Mouse (Mus musculus): ENCODE measurements around the gene Gnai2.

Gene Gnai2

GRCm38 (mm10) chr9:107631861-107632260 is 3.3 kb downstream of the Gnai2 start:
- in situ Hi-C loops (cut with MboI, MseI): no loop called here

GRCm38 (mm10) chr9:107631311-107631826 is 3.8 kb downstream of the Gnai2 start:
- in situ Hi-C loops (cut with MboI, MseI): no loop called here

DNA sequence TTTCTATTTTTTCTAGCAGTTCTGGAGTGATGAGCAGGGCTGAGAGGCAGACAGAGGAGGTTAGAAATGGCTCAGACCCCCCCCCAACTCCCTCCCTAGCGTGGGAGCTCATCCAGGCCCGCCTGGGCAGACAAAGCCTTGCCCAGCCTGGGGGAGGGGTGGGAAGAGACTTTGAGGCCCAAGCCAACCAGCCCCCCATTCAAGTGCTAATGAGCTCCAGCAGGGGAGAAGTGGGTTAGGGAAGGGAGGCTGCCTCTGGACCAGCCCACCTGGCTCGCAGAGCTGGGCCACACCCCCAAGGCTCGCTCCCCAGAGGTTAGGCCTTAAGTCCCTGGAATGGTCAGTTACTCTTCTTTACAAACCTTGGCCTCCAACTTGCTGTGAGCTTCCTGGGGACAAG is 4.6 kb downstream of the Gnai2 start:
- in situ Hi-C loops (cut with MboI, MseI): no loop called here

GRCm38 (mm10) chr9:107629901-107630425 is 5.2 kb downstream of the Gnai2 start:
- in situ Hi-C loops (cut with MboI, MseI): loop anchor here (5.0 kb wide), 2 partner anchors 78 to 947 kb away; partner anchors contain the start of genes Rassf1 (in 1 of the 2) and Wdr6 (in 1 of the 2)

DNA sequence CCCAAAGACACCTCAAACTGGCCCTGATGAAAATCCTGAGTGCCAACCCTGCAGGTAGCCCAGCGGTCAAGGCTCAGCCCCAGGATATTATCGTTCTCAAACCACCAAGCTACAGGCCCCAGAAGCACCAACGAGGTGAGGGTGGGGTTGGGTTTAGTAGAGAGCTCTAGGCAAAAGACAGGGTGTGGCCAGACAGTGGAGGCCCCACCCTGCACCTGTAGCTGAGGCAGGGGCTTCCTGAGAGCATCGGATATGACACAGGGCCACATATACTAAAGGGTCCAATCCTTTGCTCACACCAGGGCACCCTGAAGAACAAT is 5.8 kb downstream of the Gnai2 start:
- in situ Hi-C loops (cut with MboI, MseI): loop anchor here (5.0 kb wide), 2 partner anchors 77 to 948 kb away; partner anchors contain the start of genes Rassf1 (in 1 of the 2) and Wdr6 (in 1 of the 2)

DNA sequence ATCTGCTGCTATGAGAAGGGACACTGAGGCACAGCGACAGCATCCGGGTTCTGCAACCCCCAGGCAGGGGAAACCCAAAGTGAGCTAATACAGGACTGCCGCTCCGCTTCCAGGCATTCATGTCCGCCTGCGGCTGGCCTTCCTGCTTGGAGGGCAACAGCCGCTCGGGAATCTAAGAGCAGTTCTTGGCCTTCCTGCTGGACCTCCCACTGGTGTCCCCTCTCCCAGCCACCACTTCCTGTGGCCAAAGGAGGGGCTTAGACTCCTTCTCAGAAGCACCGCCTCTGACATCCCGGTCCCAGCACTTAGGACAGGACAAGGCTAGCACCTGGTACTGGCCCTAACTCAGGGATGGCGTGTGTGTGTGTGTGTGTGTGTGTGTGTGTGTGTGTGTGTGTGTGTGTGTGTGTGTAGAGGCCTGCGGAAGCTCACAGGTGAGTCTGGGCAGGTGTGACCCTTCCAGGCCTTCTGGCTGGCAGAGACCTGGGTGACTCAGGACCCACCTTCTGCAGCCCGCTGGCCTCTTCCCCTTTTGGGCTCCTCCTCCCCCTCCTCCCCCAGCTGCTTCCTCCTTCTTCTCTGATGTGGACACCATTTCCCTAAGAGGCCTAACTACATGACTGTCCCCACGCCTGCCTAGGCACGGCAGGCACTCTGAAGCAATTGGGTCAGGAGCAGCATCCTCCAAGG is 6.3 kb downstream of the Gnai2 start:
- in situ Hi-C loops (cut with MboI, MseI): loop anchor here (5.0 kb wide), 2 partner anchors 77 to 948 kb away; partner anchors contain the start of genes Rassf1 (in 1 of the 2) and Wdr6 (in 1 of the 2)

DNA sequence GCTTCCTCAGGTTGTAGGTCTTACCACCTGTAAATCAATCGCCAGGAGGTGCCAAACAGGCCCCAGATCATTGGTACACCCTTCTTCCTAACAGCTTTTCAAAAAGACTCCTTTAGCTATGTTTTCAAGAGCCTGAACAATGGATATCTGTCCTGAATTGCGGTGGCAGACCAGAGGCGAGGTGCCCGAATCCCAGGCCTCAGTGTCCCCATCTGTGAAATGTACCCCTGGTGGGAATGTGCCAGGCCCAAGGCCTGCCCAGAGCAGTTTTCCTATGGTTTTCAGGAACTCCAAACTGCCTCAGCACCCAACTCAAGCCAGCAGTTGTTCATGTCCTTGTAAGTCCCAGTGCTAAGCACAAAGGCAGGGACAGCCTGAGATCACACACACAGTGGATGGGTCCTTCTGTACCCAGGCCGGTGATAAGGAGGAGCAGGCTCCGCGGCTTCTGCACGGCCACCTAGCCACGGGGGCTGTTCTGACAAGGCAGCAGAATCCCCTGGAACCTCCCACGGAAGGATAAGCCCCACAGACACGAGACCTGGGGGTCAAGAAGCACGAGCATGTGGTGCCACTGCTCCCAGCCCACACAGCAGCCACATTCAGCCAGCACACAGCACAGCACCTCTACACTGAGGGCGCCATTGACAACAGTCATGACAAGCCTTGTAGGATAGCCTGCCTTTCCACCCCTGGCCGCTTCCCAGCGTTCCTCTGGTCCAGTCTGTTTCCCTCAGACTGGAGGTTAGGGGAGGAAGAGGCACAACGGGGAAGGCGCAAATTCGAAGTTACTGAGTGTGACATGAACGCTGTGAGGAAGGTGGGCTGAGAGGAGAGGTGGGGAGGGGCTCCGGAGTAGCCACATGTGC is 7.5 kb downstream of the Gnai2 start:
- in situ Hi-C loops (cut with MboI, MseI): loop anchor here (5.0 kb wide), 2 partner anchors 75 to 950 kb away; partner anchors contain the start of genes Rassf1 (in 1 of the 2) and Wdr6 (in 1 of the 2)

DNA sequence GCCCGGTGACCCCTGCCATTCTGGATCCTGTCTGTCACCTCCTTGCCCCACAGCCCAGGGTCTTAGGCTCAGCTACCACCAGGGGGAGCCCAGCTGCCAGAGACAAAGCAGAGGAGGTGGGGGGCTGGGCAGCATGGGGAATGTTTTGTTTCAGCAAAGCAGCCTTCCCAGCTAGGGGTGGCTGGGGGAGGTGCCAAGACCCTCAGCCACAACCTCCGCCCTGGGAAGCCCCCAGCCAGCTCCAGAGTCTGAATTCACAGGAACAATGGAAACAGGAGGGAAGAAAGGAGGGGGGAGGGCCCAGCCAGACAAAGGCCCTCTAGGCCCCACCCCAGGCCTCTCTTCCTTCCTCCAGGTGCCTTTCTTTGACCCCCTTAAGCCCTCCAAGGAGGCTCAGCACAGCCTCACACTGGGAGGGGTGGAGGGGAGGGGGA is 8.3 kb downstream of the Gnai2 start:
- in situ Hi-C loops (cut with MboI, MseI): loop anchor here (5.0 kb wide), 2 partner anchors 75 to 950 kb away; partner anchors contain the start of genes Rassf1 (in 1 of the 2) and Wdr6 (in 1 of the 2)

GRCm38 (mm10) chr9:107626158-107626843 is 8.9 kb downstream of the Gnai2 start:
- in situ Hi-C loops (cut with MboI, MseI): loop anchor here (5.0 kb wide), 2 partner anchors 74 to 951 kb away; partner anchors contain the start of genes Rassf1 (in 1 of the 2) and Wdr6 (in 1 of the 2)

DNA sequence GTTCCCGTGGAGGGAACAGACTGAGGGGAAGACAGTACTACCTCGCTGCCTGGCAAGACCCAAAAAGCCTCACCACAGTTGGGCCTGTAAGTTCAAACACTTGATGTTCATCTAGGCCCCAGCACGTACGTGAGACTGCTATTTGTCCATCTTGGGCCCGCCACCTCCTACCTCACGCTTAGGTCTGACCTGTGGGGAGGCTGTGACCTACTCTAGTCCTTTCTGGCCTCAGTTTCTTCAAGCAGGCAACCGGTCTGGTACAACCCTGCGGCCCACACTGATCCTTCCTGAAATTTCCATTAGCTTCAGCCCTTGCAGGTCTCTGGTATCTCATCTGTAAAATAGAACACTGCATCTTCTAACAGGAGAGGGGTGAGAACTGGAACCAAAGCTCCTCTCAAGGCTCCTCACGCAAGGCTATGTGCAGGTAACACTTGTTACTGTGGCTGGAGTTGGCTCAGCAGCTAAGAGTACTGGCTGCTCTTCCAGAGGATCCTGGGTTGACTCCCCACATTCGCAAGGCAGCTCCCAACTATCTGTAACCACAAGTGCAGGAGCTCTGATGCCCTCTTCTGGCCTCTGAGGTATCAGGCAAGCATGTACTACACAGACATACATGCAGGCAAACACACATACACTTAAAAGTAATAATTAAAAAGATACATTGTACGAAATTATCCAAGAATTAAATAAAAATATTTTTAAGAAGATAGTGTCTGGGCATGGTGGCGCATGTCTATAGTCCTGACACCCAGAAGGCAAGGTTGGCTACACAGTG is 9.6 kb downstream of the Gnai2 start:
- in situ Hi-C loops (cut with MboI, MseI): loop anchor here (5.0 kb wide), 2 partner anchors 73 to 952 kb away; partner anchors contain the start of genes Rassf1 (in 1 of the 2) and Wdr6 (in 1 of the 2)

DNA sequence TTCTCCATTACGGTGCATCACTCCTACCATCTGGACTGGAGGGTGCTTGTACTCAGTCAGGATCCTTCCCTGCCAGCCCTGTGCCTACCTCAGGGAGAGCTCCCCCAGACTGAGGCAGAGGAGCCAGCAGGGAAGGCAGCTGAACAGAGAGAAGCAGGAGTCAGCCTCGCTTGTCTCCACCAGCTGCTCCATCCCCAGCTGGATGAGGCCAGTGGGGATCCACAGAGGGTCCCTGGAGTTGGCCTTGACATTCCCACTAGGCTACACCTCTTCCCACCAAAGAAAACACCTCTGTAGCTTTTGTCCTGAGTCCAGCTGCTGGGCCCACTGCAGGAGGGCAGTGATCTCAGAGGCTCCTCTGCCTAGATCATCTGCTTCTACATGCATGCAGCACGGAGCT is 10.2 kb downstream of the Gnai2 start:
- in situ Hi-C loops (cut with MboI, MseI): loop anchor here (5.0 kb wide), 2 partner anchors 73 to 952 kb away; partner anchors contain the start of genes Rassf1 (in 1 of the 2) and Wdr6 (in 1 of the 2)

GRCm38 (mm10) chr9:107624539-107624938 is 10.6 kb downstream of the Gnai2 start:
- in situ Hi-C loops (cut with MboI, MseI): no loop called here

GRCm38 (mm10) chr9:107620954-107621353 is 14.2 kb downstream of the Gnai2 start:
- in situ Hi-C loops (cut with MboI, MseI): no loop called here

GRCm38 (mm10) chr9:107619546-107619879 is 15.7 kb downstream of the Gnai2 start:
- in situ Hi-C loops (cut with MboI, MseI): no loop called here

- in situ Hi-C loops (cut with MboI, MseI): no loop called here
These were observed 16.2 kb downstream of the Gnai2 start for GRCm38 (mm10) chr9:107618778-107619545.

- in situ Hi-C loops (cut with MboI, MseI): no loop called here
These were observed 17.1 kb downstream of the Gnai2 start for GRCm38 (mm10) chr9:107618098-107618497.

DNA sequence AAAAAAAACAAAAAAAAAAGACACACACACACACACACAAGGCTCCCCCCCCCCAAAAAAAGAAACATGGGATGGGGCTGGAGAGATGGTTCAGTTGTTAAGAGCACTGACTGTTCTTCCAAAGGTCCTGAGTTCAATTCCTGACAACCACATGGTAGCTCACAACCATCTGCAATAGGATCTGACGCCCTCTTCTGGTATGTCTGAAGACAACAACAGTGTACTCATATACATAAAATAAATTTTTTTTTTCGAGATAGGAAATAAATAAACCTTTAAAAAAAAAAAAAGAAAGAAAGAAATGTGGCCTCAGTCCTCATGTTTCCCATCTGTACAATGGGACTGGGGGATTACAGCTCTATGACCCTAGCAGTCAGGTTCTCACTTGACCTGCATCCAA is 17.7 kb downstream of the Gnai2 start:
- in situ Hi-C loops (cut with MboI, MseI): no loop called here

DNA sequence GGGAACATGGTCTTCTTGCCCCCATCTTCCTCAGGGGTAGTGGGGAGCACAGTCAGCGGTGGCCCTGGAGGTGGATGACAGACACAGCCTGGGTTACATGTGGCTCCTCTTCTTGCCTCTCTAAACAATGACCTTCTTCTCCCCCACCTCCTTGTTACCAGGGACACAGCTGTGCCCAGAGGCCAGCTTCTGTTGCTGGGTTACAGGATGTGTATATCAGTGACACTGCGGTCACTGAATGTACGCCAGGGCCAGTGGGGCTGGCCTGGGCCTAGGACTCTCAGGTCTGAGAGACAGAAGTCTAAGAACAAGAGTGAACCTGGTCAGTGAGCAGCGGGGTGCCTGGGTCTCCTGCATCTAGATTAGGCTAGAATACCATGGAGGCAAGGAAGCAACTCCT is 20.1 kb downstream of the Gnai2 start:
- in situ Hi-C loops (cut with MboI, MseI): no loop called here

DNA sequence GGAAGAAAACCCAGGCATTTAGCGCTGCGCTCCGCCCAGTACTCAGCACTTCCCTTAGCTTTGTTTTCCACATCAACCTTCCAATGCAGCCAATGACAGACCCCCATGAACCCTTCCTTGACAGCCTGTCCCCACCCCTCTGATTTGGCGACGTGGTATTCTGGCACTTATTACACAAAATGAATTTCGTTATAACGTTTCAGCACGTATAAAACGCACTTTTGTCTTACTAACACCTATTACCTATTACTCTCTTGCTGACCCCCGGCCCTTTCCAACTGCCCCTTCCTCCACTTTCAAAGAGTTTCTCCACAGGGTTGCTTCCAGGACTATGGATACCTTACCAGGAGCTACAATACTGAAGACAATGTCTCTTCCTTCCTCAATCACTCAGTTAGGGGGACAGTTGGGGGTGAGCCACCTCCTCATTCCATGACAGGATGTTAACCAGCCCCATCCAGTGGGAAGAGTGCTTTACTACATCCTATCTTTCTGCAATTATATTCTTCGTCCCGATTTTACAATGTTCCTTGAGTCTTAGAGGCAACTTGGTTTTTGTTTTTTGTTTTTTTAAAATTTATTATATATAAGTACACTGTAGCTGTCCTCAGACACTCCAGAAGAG is 22.1 kb downstream of the Gnai2 start:
- in situ Hi-C loops (cut with MboI, MseI): no loop called here
